Comparison of ENCODE assay signal across 15 mouse cellular contexts in the genomic region with DNA sequence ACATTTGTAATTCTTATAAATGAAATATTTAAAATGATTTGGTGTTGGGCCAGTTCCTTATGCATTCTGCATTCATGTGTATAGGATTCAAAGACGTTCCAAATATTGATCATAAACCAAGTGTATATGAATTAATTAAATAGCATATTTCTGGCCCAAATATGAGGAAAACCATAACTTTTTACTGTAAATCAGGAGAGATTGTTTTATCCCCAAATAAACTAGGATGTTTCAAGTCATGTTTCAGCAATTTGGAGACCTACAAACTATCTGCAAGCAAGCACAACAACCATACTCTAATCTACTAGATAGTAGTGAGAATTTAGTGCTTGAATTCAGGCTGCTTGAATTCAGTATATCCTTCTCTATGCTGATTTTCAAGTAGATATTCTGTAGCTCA.
DNase-seq lines count a peak whose midpoint lies in the region; ATAC-seq lines count a peak whose summit lies in the region.
"Had no signal": no experiment of that assay in that cellular context is flagged by ENCODE, and none has a peak within 500 bp of the region (broad histone marks: within the 10 kb centered on the region; RNA-seq: fewer than 3 reads in every experiment).

No protein-coding gene starts in this region.

- no peaks in the 10 kb centered on the region for H3K36me3 ChIP-seq in embryonic facial prominence, embryonic 11.5 days (replicated peaks; ENCODE audit: control insufficient read depth, insufficient read depth, low read depth, low read length)
- H3K36me3 ChIP-seq in forebrain, embryonic 14.5 days (ENCODE audit: control insufficient read depth, insufficient read depth, low read length) = peaks cover 68% of the 10 kb centered on the region
- no peaks in the 10 kb centered on the region for H3K36me3 ChIP-seq in hindbrain, embryonic 15.5 days
- H3K36me3 ChIP-seq in midbrain, embryonic 16.5 days (ENCODE audit: control insufficient read depth, insufficient read depth, low read length) = no peaks in the 10 kb centered on the region
- H3K36me3 ChIP-seq: kidney, embryonic 15.5 days; limb, embryonic 15.5 days had no signal

- intact Hi-C loops in heart, postnatal 36 days (cut with DNase I) = loop anchor here (10.0 kb wide), 1 partner anchor 490 kb away; a partner anchor contains a TSS

- no peak overlapping the region for H3K4me2 ChIP-seq in embryonic facial prominence, embryonic 11.5 days (ENCODE audit: low read depth, low read length)
- peak overlapping the region; percentile 83 for H3K4me2 ChIP-seq in forebrain, embryonic 14.5 days (ENCODE audit: low read length)
- H3K4me2 ChIP-seq in hindbrain, embryonic 15.5 days = peak overlapping the region; percentile 69
- H3K4me2 ChIP-seq in midbrain, embryonic 16.5 days (ENCODE audit: low read length) = peak overlapping the region; percentile 67
- H3K4me2 ChIP-seq: kidney, embryonic 15.5 days; limb, embryonic 15.5 days had no signal

- DNase-seq in embryonic facial prominence, embryonic 11.5 days (ENCODE audit: low spot score) = peak; percentile 0
- DNase-seq in forebrain, embryonic 14.5 days (ENCODE audit: low spot score) = no peak
- DNase-seq in ovary, postnatal 10 days (ENCODE audit: low spot score) = no peak
- DNase-seq in right cerebral cortex, postnatal 36 days (ENCODE audit: low spot score in 2 of 2) = no peak
- no peak for DNase-seq in heart, postnatal 36 days
- DNase-seq: adrenal gland, adult 8-10 months; lung, adult 2 months; thymus, postnatal 36 days had no signal

- no peak for ATAC-seq in embryonic facial prominence, embryonic 11.5 days (replicated peaks; ENCODE audit: insufficient number of reproducible peaks, low FRiP score, low TSS enrichment, low read depth)
- ATAC-seq in forebrain, embryonic 14.5 days = no peak
- no peak for ATAC-seq in hindbrain, embryonic 15.5 days (ENCODE audit: low FRiP score, low read depth)
- no peak for ATAC-seq in midbrain, embryonic 16.5 days
- no peak for ATAC-seq in activated CD4-positive, CD25-positive, alpha-beta regulatory T cell, adult 4 months

- WGBS in embryonic facial prominence, embryonic 11.5 days = 63% methylated on average over 1 of the region's 1 CpGs
- 8% methylated on average over 1 of the region's 1 CpGs for WGBS in forebrain, embryonic 14.5 days
- 9% methylated on average over 1 of the region's 1 CpGs for WGBS in hindbrain, embryonic 15.5 days
- WGBS in midbrain, embryonic 16.5 days = 13% methylated on average over 1 of the region's 1 CpGs

- H3K9ac ChIP-seq in embryonic facial prominence, embryonic 11.5 days (replicated peaks; ENCODE audit: low read length) = no peak overlapping the region
- peak overlapping the region; percentile 92 for H3K9ac ChIP-seq in forebrain, embryonic 14.5 days (ENCODE audit: low read length)
- H3K9ac ChIP-seq in hindbrain, embryonic 15.5 days = peak overlapping the region; percentile 63
- H3K9ac ChIP-seq in midbrain, embryonic 16.5 days (ENCODE audit: low read depth, low read length) = 0 out of 2 replicates have a peak overlapping the region, but pooled peaks have one; percentile 41
- H3K9ac ChIP-seq: kidney, embryonic 15.5 days; limb, embryonic 15.5 days had no signal

- peaks cover 24% of the 10 kb centered on the region for H3K27me3 ChIP-seq in embryonic facial prominence, embryonic 11.5 days (ENCODE audit: control insufficient read depth, insufficient read depth, low read length)
- H3K27me3 ChIP-seq in forebrain, embryonic 14.5 days (replicated peaks; ENCODE audit: control insufficient read depth, insufficient read depth, low read length) = no peaks in the 10 kb centered on the region
- H3K27me3 ChIP-seq in hindbrain, embryonic 15.5 days = no peaks in the 10 kb centered on the region
- H3K27me3 ChIP-seq in midbrain, embryonic 16.5 days (ENCODE audit: control insufficient read depth, insufficient read depth, low read depth, low read length) = no peaks in the 10 kb centered on the region

- no peak overlapping the region for H3K27ac ChIP-seq in embryonic facial prominence, embryonic 11.5 days (replicated peaks; ENCODE audit: low read depth, low read length)
- peak overlapping the region; percentile 89 for H3K27ac ChIP-seq in forebrain, embryonic 14.5 days (ENCODE audit: low read depth, low read length)
- H3K27ac ChIP-seq in hindbrain, embryonic 15.5 days (replicated peaks) = peak overlapping the region; percentile 86
- peak overlapping the region; percentile 85; the same call in 1 of the 2 replicates for H3K27ac ChIP-seq in midbrain, embryonic 16.5 days (ENCODE audit: low read length)
- H3K27ac ChIP-seq: kidney, embryonic 15.5 days; limb, embryonic 15.5 days; macrophage had no signal

- no peak overlapping the region for H3K4me3 ChIP-seq in embryonic facial prominence, embryonic 11.5 days (ENCODE audit: low read depth, low read length)
- H3K4me3 ChIP-seq in forebrain, embryonic 14.5 days (ENCODE audit: low read depth, low read length) = peak overlapping the region; percentile 78
- H3K4me3 ChIP-seq in hindbrain, embryonic 15.5 days = peak overlapping the region; percentile 43
- peak overlapping the region; percentile 42 for H3K4me3 ChIP-seq in midbrain, embryonic 16.5 days (ENCODE audit: low read depth, low read length)
- H3K4me3 ChIP-seq: erythroblast, embryonic 14.5 days; kidney, embryonic 15.5 days; limb, embryonic 15.5 days had no signal

- H3K9me3 ChIP-seq in embryonic facial prominence, embryonic 11.5 days (replicated peaks; ENCODE audit: control insufficient read depth, low read length) = no peaks in the 10 kb centered on the region
- H3K9me3 ChIP-seq in forebrain, embryonic 14.5 days (replicated peaks; ENCODE audit: control insufficient read depth, low read length) = no peaks in the 10 kb centered on the region
- H3K9me3 ChIP-seq in hindbrain, embryonic 15.5 days = no peaks in the 10 kb centered on the region
- H3K9me3 ChIP-seq in midbrain, embryonic 16.5 days (replicated peaks; ENCODE audit: control insufficient read depth, low read length, poor library complexity, severe bottlenecking) = no peaks in the 10 kb centered on the region
- H3K9me3 ChIP-seq: kidney, embryonic 15.5 days; limb, embryonic 15.5 days had no signal

- H3K4me1 ChIP-seq in embryonic facial prominence, embryonic 11.5 days (ENCODE audit: control insufficient read depth, insufficient read depth, low read length) = no peaks in the 10 kb centered on the region
- H3K4me1 ChIP-seq in forebrain, embryonic 14.5 days (ENCODE audit: control insufficient read depth, insufficient read depth, low read length) = no peaks in the 10 kb centered on the region
- no peaks in the 10 kb centered on the region for H3K4me1 ChIP-seq in hindbrain, embryonic 15.5 days (replicated peaks)
- H3K4me1 ChIP-seq in midbrain, embryonic 16.5 days (ENCODE audit: control insufficient read depth, insufficient read depth, low read length) = no peaks in the 10 kb centered on the region
